Mouse (Mus musculus) adrenal gland, adult 2 months (tissue): ENCODE data around the gene Zfp316. TPM values are rescaled to one million over a fixed set of nuclear protein-coding genes. Genes with fewer than 3 reads are reported as not detected.

Experiments
- DNase-seq: peaks from one replicate; pipeline ENCODE4 v3.0.0; 2021
- polyA plus RNA-seq: library from polyadenylated mRNA; depleted of rRNA; stranded (reverse); fragments of >200 nt; gene quantifications from 2 replicates; pipeline ENCODE4 v1.2.3, GENCODE M21; 2012
- total RNA-seq, 2 experiments: library from RNA; stranded (reverse); gene quantifications; 2 replicates each; pipeline ENCODE4 v1.2.3; 2021

The Zfp316 gene
- total and polyA plus RNA-seq, 3 experiments, result 4.6 to 21.0 (median 9.8) TPM

- DNase-seq, result no peak
Measured at GRCm38 (mm10) chr5:143279247-143279646, 9.4 kb upstream of the Zfp316 start.

DNA sequence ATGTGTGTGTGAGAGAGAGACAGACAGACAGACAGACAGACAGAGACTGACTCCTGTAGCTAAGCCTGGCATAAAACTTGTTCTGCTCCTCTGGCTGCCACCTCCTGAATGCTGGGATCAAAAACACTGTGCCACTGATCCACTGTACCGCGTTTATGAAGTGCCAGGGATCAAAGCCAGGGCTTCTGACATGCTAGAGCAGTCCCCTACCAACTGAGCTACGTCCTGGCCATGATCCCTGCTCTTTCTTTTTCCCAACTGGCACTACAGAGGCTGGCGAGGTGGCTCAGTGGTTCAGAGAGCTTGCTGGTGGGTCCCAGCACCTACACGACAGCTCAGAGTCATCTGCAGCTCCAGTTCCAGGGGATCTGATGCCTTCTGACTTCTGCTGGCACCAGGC is 5.9 kb upstream of the Zfp316 start:
- no peak for DNase-seq

GRCm38 (mm10) chr5:143272540-143273330 is 2.9 kb upstream of the Zfp316 start:
- no peak for DNase-seq

DNA sequence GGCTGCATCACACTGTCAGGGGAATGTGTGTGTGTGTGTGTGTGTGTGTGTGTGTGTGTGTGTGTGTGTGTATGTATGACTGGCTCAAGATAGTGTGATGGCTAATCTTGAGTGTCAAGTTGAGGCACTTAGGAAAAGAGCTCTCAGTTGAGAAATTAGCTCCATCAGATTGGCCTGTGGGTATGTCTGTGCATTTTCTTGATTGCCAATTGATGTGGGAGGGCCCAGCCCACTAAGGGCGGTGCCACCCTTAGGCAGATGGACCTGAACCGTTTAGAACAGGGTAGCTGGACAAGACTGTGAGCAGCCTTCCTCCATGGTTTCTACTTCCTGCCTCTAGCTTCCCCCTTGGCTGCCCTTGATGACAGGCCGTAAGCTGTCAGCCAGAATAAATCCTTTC is 2.3 kb upstream of the Zfp316 start:
- no peak for DNase-seq

- DNase-seq, result peak; percentile 45
Measured at GRCm38 (mm10) chr5:143271642-143272041, 1.8 kb upstream of the Zfp316 start.

- DNase-seq, result no peak
Measured at GRCm38 (mm10) chr5:143270151-143270519, 313 bp upstream of the Zfp316 start.

GRCm38 (mm10) chr5:143268985-143269362 is 848 bp downstream of the Zfp316 start:
- no peak for DNase-seq

GRCm38 (mm10) chr5:143266794-143267193 is 3.0 kb downstream of the Zfp316 start:
- no peak for DNase-seq

DNA sequence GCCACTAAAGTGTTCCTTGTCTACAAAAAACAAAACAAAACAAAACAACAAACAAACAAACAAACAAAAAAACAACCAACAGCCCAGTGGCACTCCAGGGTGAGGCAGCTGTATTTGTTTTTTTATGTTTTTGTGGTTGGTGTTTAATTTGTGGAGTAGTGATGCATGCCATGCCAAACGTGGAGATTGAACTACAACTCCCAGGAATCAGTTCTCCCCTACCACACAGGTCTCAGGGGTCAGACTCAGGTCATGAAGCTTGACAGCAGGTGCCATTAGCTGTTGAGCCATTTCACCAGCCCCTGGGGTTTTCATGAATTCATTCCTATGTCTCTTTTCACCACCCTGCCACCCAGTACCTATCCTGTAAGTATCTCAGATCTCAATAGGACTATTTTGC is 4.4 kb downstream of the Zfp316 start:
- DNase-seq, result no peak

GRCm38 (mm10) chr5:143264689-143265088 is 5.1 kb downstream of the Zfp316 start:
- peak; percentile 54 for DNase-seq

- no peak for DNase-seq
Measured at GRCm38 (mm10) chr5:143261636-143262035, 8.2 kb downstream of the Zfp316 start.

DNA sequence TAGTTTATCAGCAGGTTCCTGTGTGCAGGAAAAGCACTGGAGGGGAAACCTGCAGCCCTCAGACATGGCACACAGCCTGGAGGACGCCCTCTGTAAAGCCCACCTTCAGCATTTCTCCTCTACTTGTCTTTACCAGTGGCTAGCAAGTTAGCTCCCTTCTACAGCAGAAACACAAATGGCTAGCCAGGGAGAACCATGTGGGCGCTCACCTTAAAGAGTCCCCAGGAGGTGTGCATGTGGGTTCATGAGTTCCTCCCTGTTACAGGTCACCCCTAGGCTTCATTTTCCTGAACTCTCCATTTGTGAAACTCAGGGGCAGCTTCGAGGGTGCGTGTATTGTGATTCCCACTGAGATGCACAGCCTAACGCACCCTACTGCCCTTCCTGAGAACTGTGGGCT is 14.0 kb downstream of the Zfp316 start:
- no peak for DNase-seq

GRCm38 (mm10) chr5:143255131-143255519 is 14.7 kb downstream of the Zfp316 start:
- no peak for DNase-seq

DNA sequence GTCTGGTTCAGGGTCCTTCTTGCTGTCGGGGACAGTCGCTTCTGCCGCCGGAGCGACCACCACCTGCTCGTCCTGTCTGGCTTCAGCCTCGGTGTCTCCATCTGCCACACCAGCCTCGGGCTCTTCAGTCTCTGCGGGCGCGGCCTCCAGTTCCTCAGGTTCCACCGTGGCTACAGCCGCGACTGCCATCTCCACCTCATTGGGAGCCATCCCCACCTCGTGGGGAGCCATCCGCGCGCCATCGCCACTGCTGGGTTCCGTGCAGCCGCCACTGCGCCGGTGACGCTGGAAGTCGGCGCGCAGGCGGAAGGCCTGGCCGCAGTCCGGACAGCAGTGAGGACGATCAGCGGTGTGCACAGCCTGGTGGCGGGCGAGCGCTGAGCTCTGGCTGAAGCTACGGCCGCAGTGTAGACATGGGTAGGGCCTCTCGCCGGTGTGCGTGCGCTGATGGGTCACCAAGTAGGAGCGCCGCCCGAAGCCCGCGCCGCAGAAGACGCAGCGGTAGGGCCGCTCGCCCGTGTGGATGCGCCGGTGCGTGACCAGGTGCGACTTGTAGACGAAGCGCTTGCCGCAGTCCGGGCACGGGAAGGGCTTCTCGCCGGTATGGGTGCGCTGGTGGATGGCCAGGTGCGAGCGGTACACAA is 15.2 kb downstream of the Zfp316 start:
- DNase-seq, result no peak

- DNase-seq, result peak; percentile 23
Measured at GRCm38 (mm10) chr5:143253881-143254486, 15.8 kb downstream of the Zfp316 start.

GRCm38 (mm10) chr5:143253186-143253880 is 16.5 kb downstream of the Zfp316 start:
- DNase-seq, result peak; percentile 30

DNA sequence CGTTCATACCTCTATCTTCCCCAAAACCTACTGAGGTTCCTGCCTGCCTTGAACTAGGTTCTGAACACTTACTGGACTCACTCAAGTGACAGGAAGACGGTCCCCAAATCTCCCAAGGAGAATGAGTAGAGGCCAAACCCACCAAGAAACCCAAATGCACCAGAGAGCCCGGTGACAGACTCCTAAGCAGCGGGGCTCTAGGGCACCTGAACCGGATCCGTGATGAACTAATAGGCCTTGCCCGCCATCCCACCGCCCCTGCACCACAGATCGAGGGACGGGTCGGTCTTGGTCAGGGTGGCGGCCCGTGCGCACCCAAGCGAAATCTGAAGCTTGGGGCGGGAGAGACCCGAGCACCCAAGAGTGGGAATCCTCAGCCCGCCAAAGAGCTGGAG is 17.0 kb downstream of the Zfp316 start:
- DNase-seq, result no peak

GRCm38 (mm10) chr5:143252039-143252438 is 17.8 kb downstream of the Zfp316 start:
- no peak for DNase-seq

GRCm38 (mm10) chr5:143244926-143245325 is 24.9 kb downstream of the Zfp316 start:
- DNase-seq, result no peak

DNA sequence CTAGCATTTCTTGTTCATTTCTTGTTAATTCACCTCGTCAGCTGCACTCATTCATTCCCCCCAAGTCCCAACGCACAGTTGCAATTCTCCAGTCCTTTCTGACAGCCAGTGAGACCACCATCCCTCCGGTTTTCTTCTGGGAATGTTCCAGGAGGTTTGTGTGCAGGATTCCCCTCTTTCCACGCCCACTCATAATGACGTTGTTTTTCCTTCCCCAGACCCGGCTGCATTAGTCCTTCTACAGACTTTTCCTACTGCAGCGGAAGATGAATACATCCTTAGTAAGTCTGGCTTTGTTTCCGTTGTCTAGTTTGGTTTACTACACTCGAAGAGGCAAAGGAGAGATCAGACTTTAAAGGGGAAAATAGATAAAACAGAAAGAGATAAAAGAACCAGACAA is 33.8 kb downstream of the Zfp316 start:
- DNase-seq, result no peak

DNA sequence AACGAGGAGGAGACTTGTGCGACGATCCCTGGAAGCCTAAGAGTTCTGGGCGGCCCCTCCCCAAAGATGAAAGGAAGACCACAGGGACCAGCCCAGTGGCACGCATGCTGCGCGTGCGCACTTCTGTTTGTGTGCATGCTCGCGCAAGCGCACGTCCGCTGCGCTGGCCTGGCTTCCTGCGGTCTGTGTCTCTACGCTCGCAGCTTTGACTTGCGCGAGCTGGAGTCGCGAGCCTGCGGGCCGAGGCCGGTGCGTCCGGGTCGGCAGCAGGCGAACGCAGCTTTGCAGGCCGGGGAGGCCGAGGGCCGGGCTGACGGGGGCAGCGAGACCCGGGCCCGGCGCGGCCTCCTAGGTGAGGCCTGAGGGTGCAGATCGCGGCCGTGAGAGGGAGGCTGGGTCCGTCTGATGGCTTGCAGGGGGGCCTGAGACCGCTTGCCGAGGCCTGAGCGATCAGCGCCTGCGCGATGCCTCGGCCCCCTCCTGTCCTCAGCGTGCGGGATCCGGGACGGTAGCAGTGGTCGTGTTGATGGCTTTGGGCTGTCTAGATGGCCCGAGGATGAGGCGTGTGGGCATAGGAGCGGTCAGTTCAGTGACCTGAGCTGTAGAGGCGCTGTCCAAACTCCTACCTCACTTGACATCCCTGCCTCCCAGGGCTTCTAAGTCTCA is 34.7 kb downstream of the Zfp316 start, which contains the start of gene Zfp12:
Zfp12 (plus strand) TSS at position 136 of the 666 bp plus-strand sequence.
- peak; percentile 96 for DNase-seq

GRCm38 (mm10) chr5:143226790-143227189 is 43.0 kb downstream of the Zfp316 start, which contains the start of gene Spdye4a:
Gene Spdye4a, minus strand, starts transcription at chr5:143226890.
- DNase-seq, result no peak
